ENCODE assay signal across 23 mouse cellular contexts in genomic region chr10:123084307-123084706, GRCm38 (mm10). TPM values are rescaled to one million over a fixed set of nuclear protein-coding genes. Genes with fewer than 3 reads are reported as not detected.
A peak's percentile ranks its signal among the peaks of the same experiment; 100 is the strongest.
DNase-seq lines count a peak whose midpoint lies in the region; ATAC-seq and TF ChIP-seq lines count a peak whose summit lies in the region.
"Had no signal": no experiment of that assay in that cellular context is flagged by ENCODE, and none has a peak within 500 bp of the region (broad histone marks: within the 10 kb centered on the region; RNA-seq: fewer than 3 reads in every experiment).

No protein-coding gene starts in this region.

- peak; percentile 71 for ATAC-seq in forebrain, postnatal 0 days
- ATAC-seq in forebrain, embryonic 12.5 days (ENCODE audit: low FRiP score): no peak
- ATAC-seq: activated CD4-positive, CD25-positive, alpha-beta regulatory T cell, adult 4 months; midbrain, embryonic 15.5 days had no signal

- no peak for TF ChIP-seq POLR2A in brain, embryonic 14.5 days (IDR thresholded peaks at IDR 0.05; ENCODE audit: borderline replicate concordance, extremely low read depth, insufficient read depth, insufficient read length, poor library complexity, severe bottlenecking)
- TF ChIP-seq POLR2A in myocyte (IDR thresholded peaks at IDR 0.05; ENCODE audit: insufficient read length, low read depth): no peak

- WGBS in forebrain, postnatal 0 days: 41% methylated on average over 9 of the region's 9 CpGs
- WGBS in forebrain, embryonic 12.5 days: 73% methylated on average over 9 of the region's 9 CpGs

- no peaks in the 10 kb centered on the region for H3K27me3 ChIP-seq in forebrain, postnatal 0 days (ENCODE audit: insufficient read depth, low read length)
- H3K27me3 ChIP-seq in forebrain, embryonic 12.5 days: no peaks in the 10 kb centered on the region
- peaks cover 13% of the 10 kb centered on the region for H3K27me3 ChIP-seq in myocyte (ENCODE audit: control insufficient read depth, insufficient read depth, insufficient read length)
- H3K27me3 ChIP-seq: limb, embryonic 15.5 days had no signal

- H3K9me3 ChIP-seq in forebrain, postnatal 0 days (ENCODE audit: low read length): no peaks in the 10 kb centered on the region
- H3K9me3 ChIP-seq in forebrain, embryonic 12.5 days: no peaks in the 10 kb centered on the region
- H3K9me3 ChIP-seq: heart, embryonic 13.5 days; hindbrain, embryonic 12.5 days; limb, embryonic 15.5 days; midbrain, embryonic 15.5 days had no signal

- intact Hi-C loops in left cerebral cortex, adult 2 months (cut with DNase I): loop anchor here (10.0 kb wide), 1 partner anchor 990 kb away; the partner anchor contains the start of gene Rxylt1

- no peak overlapping the region for H3K4me3 ChIP-seq in forebrain, postnatal 0 days (ENCODE audit: low read depth, low read length)
- H3K4me3 ChIP-seq in forebrain, embryonic 12.5 days (replicated peaks): no peak overlapping the region
- H3K4me3 ChIP-seq in left cerebral cortex, adult 2 months: no peak overlapping the region
- no peak overlapping the region for H3K4me3 ChIP-seq in myocyte
- H3K4me3 ChIP-seq: heart, adult 2 months; heart, embryonic 13.5 days; hindbrain, embryonic 12.5 days; limb, embryonic 15.5 days; midbrain, embryonic 15.5 days had no signal

- no peak for TF ChIP-seq CTCF in forebrain, postnatal 0 days (IDR thresholded peaks at IDR 0.05; ENCODE audit: low read depth)
- TF ChIP-seq CTCF in left cerebral cortex, adult 2 months (IDR thresholded peaks at IDR 0.05): no peak
- TF ChIP-seq CTCF in brain, embryonic 14.5 days (IDR thresholded peaks at IDR 0.05; ENCODE audit: borderline replicate concordance, extremely low read depth, insufficient read depth, insufficient read length): no peak

- DNase-seq in forebrain, postnatal 0 days: no peak
- no peak for DNase-seq in left cerebral cortex, adult 2 months (ENCODE audit: extremely low spot score in 1 of 2, low spot score in 2 of 2)
- DNase-seq in left cerebral cortex, adult 11 months (ENCODE audit: low spot score): no peak
- DNase-seq in brain, embryonic 14.5 days (ENCODE audit: low read depth): peak; percentile 37
- no peak for DNase-seq in kidney, postnatal 10 days
- DNase-seq: adrenal gland, adult 8-10 months; B cell, adult 2 months; cerebellum, adult 9-10 months; gastrocnemius, postnatal 14 days; heart, adult 2 months; heart, postnatal 14 days; kidney, adult 2 months; kidney, postnatal 14 days; layer of hippocampus, postnatal 36 days; lung, embryonic 14.5 days had no signal

- H3K4me2 ChIP-seq in forebrain, postnatal 0 days (ENCODE audit: low read depth): no peak overlapping the region
- no peak overlapping the region for H3K4me2 ChIP-seq in forebrain, embryonic 12.5 days
- H3K4me2 ChIP-seq in myocyte (ENCODE audit: low read depth): peak overlapping the region; percentile 24
- H3K4me2 ChIP-seq: heart, embryonic 13.5 days; hindbrain, embryonic 12.5 days; limb, embryonic 15.5 days; lung, embryonic 14.5 days; midbrain, embryonic 15.5 days had no signal

- no peak overlapping the region for H3K9ac ChIP-seq in forebrain, postnatal 0 days
- H3K9ac ChIP-seq in forebrain, embryonic 12.5 days: no peak overlapping the region
- H3K9ac ChIP-seq: hindbrain, embryonic 12.5 days; limb, embryonic 15.5 days; liver, embryonic 14.5 days; lung, embryonic 14.5 days; midbrain, embryonic 15.5 days had no signal

- H3ac ChIP-seq in myocyte (ENCODE audit: control insufficient read depth, insufficient read length): no peak overlapping the region

- no peaks in the 10 kb centered on the region for H3K79me2 ChIP-seq in myocyte (ENCODE audit: control insufficient read depth, insufficient read depth)

- no peaks in the 10 kb centered on the region for H3K4me1 ChIP-seq in forebrain, postnatal 0 days (ENCODE audit: insufficient read depth)
- H3K4me1 ChIP-seq in forebrain, embryonic 12.5 days: no peaks in the 10 kb centered on the region
- H3K4me1 ChIP-seq: heart, embryonic 13.5 days; hindbrain, embryonic 12.5 days; midbrain, embryonic 15.5 days had no signal

- no peaks in the 10 kb centered on the region for H3K36me3 ChIP-seq in forebrain, postnatal 0 days (ENCODE audit: insufficient read depth)
- no peaks in the 10 kb centered on the region for H3K36me3 ChIP-seq in forebrain, embryonic 12.5 days (replicated peaks)
- no peaks in the 10 kb centered on the region for H3K36me3 ChIP-seq in myocyte (ENCODE audit: control insufficient read depth, insufficient read depth)
- H3K36me3 ChIP-seq: heart, embryonic 13.5 days; hindbrain, embryonic 12.5 days; limb, embryonic 15.5 days; midbrain, embryonic 15.5 days had no signal

- no peak overlapping the region for H3K27ac ChIP-seq in forebrain, postnatal 0 days (ENCODE audit: low read depth, low read length)
- H3K27ac ChIP-seq in forebrain, embryonic 12.5 days: no peak overlapping the region
- H3K27ac ChIP-seq in left cerebral cortex, adult 2 months: peak overlapping the region; percentile 67
- H3K27ac ChIP-seq: heart, adult 2 months; heart, embryonic 13.5 days; hindbrain, embryonic 12.5 days; limb, embryonic 15.5 days; liver, embryonic 14.5 days; midbrain, embryonic 15.5 days had no signal

TF ChIP-seq in myocyte, 11 proteins besides CTCF, POLR2A, EP300 and RAD21:
- TF ChIP-seq POLR2AphosphoS2 (IDR thresholded peaks at IDR 0.05; ENCODE audit: insufficient read length, low read depth): no peak
- TF ChIP-seq MYOD1 (IDR thresholded peaks at IDR 0.05; ENCODE audit: control insufficient read depth in 1 of 3, insufficient read length in 2 of 3, low read depth in 2 of 3): no peak
- TF ChIP-seq USF1 (IDR thresholded peaks at IDR 0.05; ENCODE audit: low read depth): no peak
- no peak for TF ChIP-seq TCF12 (IDR thresholded peaks at IDR 0.05; ENCODE audit: insufficient read depth, poor library complexity, severe bottlenecking)
- no peak for TF ChIP-seq SRF (IDR thresholded peaks at IDR 0.05; ENCODE audit: control insufficient read depth, insufficient read length, low read depth)
- TF ChIP-seq REST (IDR thresholded peaks at IDR 0.05; ENCODE audit: insufficient read depth, insufficient read length): no peak
- no peak for TF ChIP-seq TCF3 (IDR thresholded peaks at IDR 0.05; ENCODE audit: insufficient read length, low read depth)
- no peak for TF ChIP-seq MAX (IDR thresholded peaks at IDR 0.05; ENCODE audit: low read depth)
- TF ChIP-seq CEBPB (IDR thresholded peaks at IDR 0.05; ENCODE audit: insufficient read depth, poor library complexity, severe bottlenecking): no peak
- no peak for TF ChIP-seq E2F4 (IDR thresholded peaks at IDR 0.05; ENCODE audit: insufficient read depth)
- no peak for TF ChIP-seq MYOG (IDR thresholded peaks at IDR 0.05; ENCODE audit: control insufficient read depth in 1 of 3, insufficient read depth in 1 of 3, insufficient read length in 2 of 3, low read depth in 2 of 3)

RNA-seq across cellular contexts. Expression of gene Mon2, which starts 8.0 kb away (rescaled TPM):
- 41.3 and 58.7 TPM in 2 replicates for total RNA-seq in forebrain, postnatal 0 days (2014; rRNA removed)
- polyA plus RNA-seq in forebrain, postnatal 0 days (2015; fragmentation: Nextera tagmentation; extraction: Ambion mirVana): 12.4 and 15.1 TPM in 2 replicates
- polyA plus RNA-seq in forebrain, embryonic 12.5 days (2016; fragmentation: Nextera tagmentation; extraction: Ambion mirVana): 39.1 and 41.8 TPM in 2 replicates
- total RNA-seq in left cerebral cortex, adult 2 months (2021): 100 to 1,000 TPM in 1 of 2 experiments, 10 to 100 TPM in 1; 98.6 to 104 TPM
- 53.6 and 55.9 TPM in 2 replicates for polyA plus RNA-seq in brain, embryonic 14.5 days (2012; rRNA removed)
- 31.0 TPM for polyA plus RNA-seq in myocyte (2012; fragmentation: generic; extraction: Trizol)
